Mouse (Mus musculus): ENCODE data around the gene Uhrf1bp1l.

Uhrf1bp1l gene

DNA sequence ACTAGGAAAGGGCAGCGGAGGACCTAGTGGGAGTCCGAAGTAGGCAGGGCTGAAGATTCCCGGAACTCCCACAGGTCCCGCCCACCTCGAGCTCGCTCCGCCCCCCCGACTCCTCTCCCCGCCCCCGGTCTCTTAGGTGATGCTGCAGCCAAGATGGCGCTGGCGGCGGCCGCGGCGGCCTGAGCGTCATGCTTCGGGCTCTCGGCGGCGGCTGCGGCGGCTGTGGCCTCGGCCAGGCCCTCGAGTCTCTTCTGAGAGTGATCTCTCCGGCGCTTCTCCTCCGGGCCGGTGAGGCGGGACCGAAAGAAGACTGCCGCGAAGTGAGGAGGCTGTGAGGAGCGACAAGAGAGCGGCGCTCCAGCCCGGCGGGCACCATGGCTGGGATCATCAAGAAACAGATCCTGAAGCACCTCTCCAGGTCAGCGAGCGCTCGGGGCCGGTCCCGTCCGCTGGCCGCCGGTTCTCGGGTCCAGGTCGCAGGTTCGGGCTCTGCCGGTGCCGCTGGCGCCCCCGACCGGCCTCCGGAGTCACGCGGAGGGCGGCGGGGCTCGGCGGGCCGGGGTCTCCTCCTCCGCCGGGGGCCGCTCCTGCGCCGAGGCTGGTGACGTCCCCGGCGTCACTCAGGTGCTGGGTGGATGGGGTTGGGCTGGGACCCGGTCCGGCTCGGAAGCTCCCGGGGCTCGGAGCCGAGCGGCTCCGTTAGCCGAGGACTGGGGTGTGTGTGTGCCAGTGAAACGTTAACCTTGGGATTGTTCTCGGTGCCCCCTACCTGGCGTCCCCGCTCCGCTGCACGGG lies at the start of gene Uhrf1bp1l:
Gene Uhrf1bp1l, plus strand, starts transcription at position 121 of the 795 bp plus-strand sequence.
- in situ Hi-C loops (cut with MboI, MseI): loop anchor here (25.0 kb wide), 1 partner anchor 1442 kb away; the partner anchor contains the start of gene Tmpo

DNA sequence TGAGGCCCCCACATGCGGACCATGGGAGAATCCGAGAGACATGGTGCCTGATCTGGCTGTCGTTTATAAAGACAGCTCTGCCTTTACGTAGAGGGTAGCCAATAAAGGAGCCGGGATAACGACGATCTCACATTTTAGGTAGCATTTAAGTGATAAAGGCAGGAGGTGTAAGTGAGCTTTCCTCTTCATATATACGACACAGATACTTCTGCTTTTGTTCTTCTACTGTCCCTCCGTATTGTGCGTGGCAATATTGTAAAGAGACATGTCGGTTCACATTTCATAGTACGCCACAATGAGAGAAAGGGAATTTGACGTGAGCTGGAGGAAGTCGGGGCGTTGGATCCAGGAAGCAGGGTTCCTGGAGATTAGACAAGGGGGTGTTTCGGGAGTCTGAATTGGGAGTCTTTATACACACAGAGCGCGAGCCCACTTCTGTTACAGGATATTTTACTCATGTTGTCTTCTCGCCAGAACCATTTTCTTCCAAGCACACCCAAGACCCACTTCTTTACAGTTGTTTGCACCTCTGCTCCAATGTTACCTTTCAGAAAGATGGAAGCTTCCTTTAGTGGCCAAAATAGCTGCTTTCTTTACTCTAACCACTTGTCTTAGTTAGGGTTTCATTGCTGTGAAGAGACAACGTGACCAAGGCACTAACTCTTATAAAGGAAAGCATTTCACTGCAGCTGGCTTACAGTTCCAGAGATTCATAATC lies 49.4 kb upstream of the Uhrf1bp1l start:
- in situ Hi-C loops (cut with MboI, MseI): loop anchor here (10.0 kb wide), 1 partner anchor 1321 kb away; the partner anchor contains the start of genes Dram1 and Gnptab

DNA sequence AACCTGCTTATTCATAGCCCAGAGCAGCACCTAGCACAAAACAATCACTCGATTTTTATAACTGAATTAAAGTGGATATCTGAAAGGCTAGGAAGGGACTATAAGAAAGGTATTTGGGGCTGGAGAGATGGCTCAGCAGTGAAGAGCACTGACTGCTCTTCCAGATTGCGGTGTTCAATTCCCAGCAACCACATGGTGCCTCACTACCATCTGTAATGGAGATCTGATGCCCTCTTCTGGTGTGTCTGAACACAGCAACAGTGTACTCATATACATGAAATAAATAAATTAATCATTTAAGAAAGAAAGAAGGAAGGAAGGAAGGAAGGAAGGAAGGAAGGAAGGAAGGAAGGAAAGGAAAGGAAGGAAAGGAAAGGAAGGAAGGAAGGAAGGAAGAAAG lies 48.5 kb upstream of the Uhrf1bp1l start:
- in situ Hi-C loops (cut with MboI, MseI): loop anchor here (10.0 kb wide), 1 partner anchor 1321 kb away; the partner anchor contains the start of genes Dram1 and Gnptab

GRCm38 (mm10) chr10:89697956-89698355 lies 46.8 kb upstream of the Uhrf1bp1l start:
- in situ Hi-C loops (cut with MboI, MseI): loop anchor here (10.0 kb wide), 1 partner anchor 1323 kb away; the partner anchor contains the start of genes Dram1 and Gnptab

DNA sequence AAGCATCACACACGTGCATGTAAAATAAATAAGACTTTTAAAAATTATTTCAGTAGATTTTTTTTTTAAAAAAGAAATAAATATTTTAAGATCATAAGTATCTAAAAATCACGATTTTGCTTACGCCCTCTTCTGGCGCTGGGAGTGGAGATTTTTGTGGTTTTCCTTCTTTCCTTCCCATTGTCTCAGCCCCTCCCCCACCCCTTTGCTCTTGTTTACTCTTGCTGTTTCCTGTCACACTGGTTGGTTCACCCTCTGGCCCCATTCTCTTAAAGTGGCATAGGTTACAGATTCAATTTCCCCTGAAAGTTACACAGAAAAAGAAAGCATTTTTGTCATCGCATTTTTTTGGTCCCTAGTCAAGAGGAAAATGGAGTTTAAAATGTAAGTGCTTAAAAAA lies 41.7 kb upstream of the Uhrf1bp1l start:
- in situ Hi-C loops (cut with MboI, MseI): no loop called here

GRCm38 (mm10) chr10:89707397-89707796 lies 37.4 kb upstream of the Uhrf1bp1l start:
- in situ Hi-C loops (cut with MboI, MseI): no loop called here

DNA sequence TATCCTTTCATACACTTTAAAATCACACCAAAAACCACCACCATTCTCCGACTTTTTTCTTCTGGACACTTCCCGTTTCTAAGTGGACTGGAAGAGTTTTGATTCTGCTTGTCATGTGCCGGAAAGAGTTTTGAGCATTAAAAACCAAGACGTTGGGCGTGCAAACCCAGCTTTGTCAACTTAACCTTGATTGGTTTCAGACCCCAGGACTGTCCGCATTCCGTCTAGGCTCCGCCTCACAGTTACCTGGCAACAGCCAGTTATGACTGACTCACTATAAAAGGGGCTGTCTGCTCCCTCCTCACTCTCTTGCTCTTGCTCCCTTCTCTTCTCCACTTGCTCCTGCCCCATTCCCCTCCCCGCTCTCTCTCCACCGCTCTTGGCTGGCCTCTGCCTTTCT lies 36.1 kb upstream of the Uhrf1bp1l start:
- in situ Hi-C loops (cut with MboI, MseI): no loop called here

GRCm38 (mm10) chr10:89714910-89715309 lies 29.9 kb upstream of the Uhrf1bp1l start:
- in situ Hi-C loops (cut with MboI, MseI): loop anchor here (5.0 kb wide), 1 partner anchor 77 kb away; no protein-coding TSS in a partner anchor

DNA sequence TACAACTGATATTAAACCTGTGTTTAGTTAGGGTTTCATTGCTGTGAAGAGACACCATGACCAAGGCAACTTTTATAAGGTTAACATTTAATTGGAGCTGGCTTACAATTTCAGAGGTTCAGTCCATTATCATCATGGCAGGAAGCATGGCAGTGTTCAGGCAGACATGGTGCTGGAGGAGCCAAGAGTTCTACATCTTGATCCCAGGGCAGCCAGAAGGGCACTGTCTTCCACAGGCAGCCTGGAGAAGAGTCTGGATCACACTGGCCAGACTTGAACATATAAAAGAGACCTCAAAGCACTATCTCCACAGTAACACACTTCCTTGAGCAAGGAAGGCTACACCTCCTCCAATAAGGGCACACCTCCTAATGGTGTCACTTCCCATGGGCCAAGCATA lies 24.5 kb upstream of the Uhrf1bp1l start:
- in situ Hi-C loops (cut with MboI, MseI): no loop called here

DNA sequence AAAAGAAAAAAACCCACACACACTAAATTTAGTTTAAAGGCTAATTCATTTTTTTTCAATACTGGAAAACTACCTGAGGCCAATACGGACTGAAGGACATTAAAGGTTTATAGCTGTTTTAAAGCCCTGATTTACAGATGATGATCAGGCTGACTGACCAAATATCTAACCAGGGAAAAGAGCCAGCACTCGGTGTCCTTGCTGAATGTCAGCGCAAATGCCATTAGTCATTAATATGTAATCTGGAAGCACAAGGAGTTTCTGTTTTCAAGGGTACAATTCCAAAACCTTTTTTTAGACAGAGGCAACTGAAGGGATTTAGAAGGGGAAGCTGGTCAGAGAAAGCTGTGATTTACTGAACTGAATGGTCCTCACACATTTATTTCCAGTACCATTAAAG lies 24.0 kb upstream of the Uhrf1bp1l start:
- in situ Hi-C loops (cut with MboI, MseI): no loop called here

GRCm38 (mm10) chr10:89722247-89723195 lies 22.3 kb upstream of the Uhrf1bp1l start:
- in situ Hi-C loops (cut with MboI, MseI): no loop called here

DNA sequence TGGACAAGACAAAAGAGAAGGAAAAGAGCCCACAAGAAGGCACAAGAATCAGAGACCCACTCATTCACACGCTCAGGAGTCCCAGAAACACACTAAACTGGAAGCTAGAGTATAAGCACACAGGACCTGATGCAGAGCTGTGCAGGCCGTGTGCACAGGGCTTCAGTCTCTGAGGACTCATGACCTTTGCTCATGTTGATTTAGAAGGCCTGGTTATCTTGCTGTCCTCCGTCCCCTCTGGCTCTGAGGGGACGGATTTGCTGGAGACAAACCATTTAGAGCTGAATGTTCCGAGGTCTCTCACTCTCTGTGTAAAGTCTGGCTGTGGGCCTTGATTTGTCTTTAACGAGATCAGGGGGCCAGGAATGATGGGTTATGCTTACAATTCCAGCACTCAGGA lies 14.4 kb upstream of the Uhrf1bp1l start:
- in situ Hi-C loops (cut with MboI, MseI): loop anchor here (25.0 kb wide), 1 partner anchor 1457 kb away; the partner anchor contains the start of gene Tmpo

DNA sequence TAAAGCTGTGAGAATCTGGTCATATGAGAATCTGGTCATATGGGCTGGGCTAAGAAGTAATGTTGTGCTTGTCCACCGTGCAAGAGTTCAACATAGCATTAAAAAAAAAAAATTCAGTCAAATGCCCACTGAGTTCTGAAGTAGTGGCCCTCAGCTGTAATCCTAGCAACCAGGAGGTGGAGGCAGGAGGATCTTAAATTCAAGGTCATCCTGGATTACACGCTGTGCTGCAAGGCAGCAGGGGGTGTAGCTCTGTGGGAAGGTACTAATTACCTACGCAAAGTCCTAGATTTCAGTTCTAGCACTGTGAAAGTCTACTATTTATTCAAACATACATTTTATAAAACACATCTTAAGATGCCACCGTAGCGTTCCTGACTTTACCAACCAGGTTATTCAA lies 13.4 kb upstream of the Uhrf1bp1l start:
- in situ Hi-C loops (cut with MboI, MseI): loop anchor here (25.0 kb wide), 1 partner anchor 1456 kb away; the partner anchor contains the start of gene Tmpo

GRCm38 (mm10) chr10:89732001-89732794 lies 12.6 kb upstream of the Uhrf1bp1l start, which contains the start of gene Actr6:
Gene Actr6, minus strand, starts transcription at chr10:89732295.
- in situ Hi-C loops (cut with MboI, MseI): loop anchor here (25.0 kb wide), 1 partner anchor 1455 kb away; the partner anchor contains the start of gene Tmpo

- in situ Hi-C loops (cut with MboI, MseI): loop anchor here (25.0 kb wide), 1 partner anchor 1450 kb away; the partner anchor contains the start of gene Tmpo
Observed at GRCm38 (mm10) chr10:89737092-89737491, 7.7 kb upstream of the Uhrf1bp1l start.

- in situ Hi-C loops (cut with MboI, MseI): loop anchor here (25.0 kb wide), 1 partner anchor 1449 kb away; the partner anchor contains the start of gene Tmpo
Observed at GRCm38 (mm10) chr10:89737887-89738286, 6.9 kb upstream of the Uhrf1bp1l start.

DNA sequence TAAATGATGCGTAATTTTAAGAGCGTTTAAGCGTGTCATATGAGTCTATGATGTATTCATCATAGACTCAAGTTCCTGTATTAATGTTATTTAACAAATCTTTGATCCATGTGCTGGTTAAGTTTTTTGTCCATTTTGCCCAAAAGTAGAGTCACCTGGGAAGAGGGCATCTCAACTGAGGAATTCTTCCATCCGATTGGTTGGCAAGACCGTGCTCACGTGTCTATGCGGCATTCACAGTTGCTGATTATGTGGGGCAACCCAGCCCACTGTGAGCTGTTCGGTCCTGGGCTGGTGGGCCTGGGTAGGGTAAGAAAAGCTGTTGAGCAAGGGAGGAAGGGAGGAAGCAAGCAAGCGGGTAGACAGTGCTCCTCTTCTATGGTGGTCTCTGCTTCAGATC lies 6.4 kb upstream of the Uhrf1bp1l start:
- in situ Hi-C loops (cut with MboI, MseI): loop anchor here (25.0 kb wide), 1 partner anchor 1449 kb away; the partner anchor contains the start of gene Tmpo

- in situ Hi-C loops (cut with MboI, MseI): loop anchor here (25.0 kb wide), 1 partner anchor 1448 kb away; the partner anchor contains the start of gene Tmpo
Observed at GRCm38 (mm10) chr10:89739703-89740102, 5.1 kb upstream of the Uhrf1bp1l start.

- in situ Hi-C loops (cut with MboI, MseI): loop anchor here (25.0 kb wide), 1 partner anchor 1446 kb away; the partner anchor contains the start of gene Tmpo
Observed at GRCm38 (mm10) chr10:89740995-89741394, 3.8 kb upstream of the Uhrf1bp1l start.

- in situ Hi-C loops (cut with MboI, MseI): loop anchor here (25.0 kb wide), 1 partner anchor 1444 kb away; the partner anchor contains the start of gene Tmpo
Observed at GRCm38 (mm10) chr10:89743266-89743665, 1.5 kb upstream of the Uhrf1bp1l start.
